Mouse (Mus musculus) erythroblast, embryonic 14.5 days (primary cell): Measurements from ENCODE around the gene Supt4a.

Source experiments
- GATA1 ChIP-seq: IDR thresholded peaks from 2 replicates; pipeline ENCODE4 v1.6.1; 2012; ENCODE audit warnings: low read length, inconsistent platforms, mixed read lengths
- TAL1 ChIP-seq: IDR thresholded peaks from 3 replicates; pipeline ENCODE4 v1.6.1; 2012; ENCODE audit warnings: low read length, inconsistent platforms, mixed read lengths

DNA sequence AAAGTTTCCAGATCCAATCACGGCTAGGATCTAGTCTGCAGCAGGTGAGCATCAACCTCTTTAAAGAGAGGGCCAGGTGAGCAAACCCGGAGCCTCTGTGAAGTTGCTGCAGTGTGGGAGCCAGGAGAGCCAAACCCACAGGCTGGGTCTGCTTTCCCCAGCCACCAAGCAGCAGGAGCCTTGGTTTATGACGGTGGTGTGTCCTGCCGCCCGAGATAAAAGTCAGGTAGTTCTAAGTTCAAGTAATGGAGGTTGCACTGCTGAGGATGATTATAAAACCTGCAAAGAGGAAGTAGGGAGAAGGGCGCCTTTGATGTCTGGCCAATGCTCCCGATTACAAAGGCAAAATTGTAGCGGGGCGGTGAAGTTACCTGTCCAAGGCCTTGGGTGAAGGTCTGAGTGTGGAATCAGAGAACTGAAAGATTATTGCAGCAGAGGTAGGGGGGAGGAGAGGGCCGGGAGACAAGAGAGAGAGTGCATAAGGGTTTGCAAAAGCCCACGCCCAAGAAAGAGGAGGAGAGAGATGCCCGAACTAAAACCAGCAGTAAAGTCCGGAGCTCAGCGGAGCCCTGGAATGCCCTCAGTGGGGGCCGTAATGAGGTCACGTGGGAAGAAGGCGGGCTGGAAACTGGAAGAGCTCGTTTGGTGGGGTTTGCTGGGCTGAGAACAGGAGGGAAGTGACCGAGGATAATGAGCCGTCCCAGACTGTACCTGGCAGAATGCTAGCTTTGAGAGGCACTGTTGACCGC lies 27.7 kb upstream of the Supt4a start:
- no peak for TF ChIP-seq GATA1
- no peak for TF ChIP-seq TAL1
